Mouse (Mus musculus) cerebellum, adult 11 months (tissue): ENCODE data around the gene Sod1.
"Not testable (repeated sequence)": the region's sequence is repeated elsewhere in the genome, so short reads cannot be mapped to it uniquely, and the experiment has no call there.

Experiments used
- DNase-seq: peaks from one replicate; pipeline ENCODE4 v3.0.0; 2022

Gene Sod1

DNA sequence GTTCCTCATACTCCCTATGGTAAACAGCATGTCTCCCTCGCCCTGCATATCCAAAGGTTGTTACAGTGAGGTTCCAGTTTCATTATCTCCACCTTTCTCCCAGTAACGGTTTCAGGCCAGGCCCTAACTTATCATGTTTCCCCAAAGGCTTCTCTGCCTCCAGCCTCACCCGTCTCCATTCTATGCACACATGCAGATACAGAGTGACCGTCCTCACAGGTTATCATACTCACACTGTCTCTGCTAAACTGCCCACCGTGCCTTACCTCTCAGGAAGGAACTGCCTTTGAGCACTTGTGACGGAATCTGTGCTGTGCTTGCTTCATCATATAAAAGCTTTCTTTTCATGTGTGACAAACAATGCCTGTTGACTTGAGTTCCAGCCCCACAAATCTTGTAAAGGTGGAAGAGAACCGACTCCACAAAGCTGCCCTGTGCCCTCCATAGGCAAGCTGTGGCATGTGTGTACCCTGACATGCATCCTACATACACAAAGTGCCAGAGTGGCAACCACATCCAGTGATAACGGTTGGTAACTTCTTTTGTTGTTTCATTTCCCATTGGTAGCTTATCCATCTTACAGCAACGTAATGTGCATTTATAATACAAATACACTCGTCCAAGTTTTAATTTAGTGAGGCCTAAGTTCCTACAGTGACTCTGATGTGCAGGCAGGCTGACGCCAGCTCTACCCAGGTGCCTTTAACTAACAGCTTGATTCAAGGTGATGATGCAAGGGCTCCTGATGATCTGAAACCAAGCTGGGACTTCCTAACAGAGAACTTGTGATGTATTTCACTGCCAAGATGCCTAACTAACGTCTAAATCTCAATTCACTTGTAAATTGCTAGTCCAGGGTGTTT, 6.8 kb upstream of the Sod1 start:
- DNase-seq, result no peak

DNA sequence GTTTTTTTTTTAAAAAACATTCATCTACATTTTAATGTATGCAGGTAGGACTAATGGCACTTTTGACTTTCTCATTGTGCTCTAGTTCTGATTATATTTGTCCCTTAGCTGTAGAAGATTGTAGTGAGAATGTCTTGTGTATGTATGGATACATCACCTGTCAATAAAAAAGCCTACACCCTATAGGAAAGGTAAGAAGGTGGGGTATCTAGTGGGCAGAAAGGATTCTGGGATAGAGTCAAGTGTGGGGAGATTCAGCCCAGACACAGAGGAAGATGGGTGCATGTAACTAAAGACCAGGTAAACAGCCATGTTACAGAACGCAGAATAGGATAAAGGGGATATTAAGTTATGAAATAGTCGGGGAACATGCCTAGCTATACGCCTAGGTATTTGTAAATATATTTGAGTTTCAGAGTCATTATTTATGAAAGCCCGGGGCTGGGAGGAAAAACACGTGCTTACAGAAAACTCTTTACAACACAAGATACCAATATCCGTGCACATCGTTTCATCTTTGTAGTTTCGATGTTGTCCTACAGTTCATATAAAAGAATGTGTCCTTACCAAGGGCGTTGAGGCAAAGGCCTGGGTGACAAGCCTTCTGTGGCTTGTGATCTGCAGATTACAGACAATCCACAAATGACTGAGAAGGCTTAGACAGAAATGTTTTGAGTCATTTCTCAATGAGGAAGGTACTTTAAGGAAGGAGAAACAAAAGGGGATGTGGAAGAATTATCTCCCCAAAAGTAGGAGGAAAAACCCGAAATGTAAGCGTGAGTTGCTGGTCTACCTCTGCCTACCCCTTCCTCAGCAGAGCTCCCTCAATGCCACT, 5.6 kb upstream of the Sod1 start:
- DNase-seq, result no peak

DNA sequence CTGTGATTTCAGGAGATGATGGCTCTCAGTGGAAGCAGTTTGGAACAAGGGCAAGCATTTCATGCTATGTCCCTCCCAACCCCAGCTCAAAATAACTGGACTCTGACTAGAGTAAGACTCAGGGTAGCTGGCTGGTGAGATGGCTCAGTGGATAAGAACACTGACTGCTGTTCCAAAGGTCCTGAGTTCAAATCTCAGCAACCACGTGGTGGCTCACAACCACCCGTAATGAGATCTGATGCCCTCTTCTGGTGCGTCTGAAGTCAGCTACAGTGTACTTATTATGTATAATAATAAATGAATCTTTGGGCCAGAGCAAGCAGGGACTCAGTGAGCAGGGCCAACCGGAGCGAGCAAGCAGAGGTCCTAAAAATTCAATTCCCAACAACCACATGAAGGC, 4.7 kb upstream of the Sod1 start:
- DNase-seq, result not testable (repeated sequence)

DNA sequence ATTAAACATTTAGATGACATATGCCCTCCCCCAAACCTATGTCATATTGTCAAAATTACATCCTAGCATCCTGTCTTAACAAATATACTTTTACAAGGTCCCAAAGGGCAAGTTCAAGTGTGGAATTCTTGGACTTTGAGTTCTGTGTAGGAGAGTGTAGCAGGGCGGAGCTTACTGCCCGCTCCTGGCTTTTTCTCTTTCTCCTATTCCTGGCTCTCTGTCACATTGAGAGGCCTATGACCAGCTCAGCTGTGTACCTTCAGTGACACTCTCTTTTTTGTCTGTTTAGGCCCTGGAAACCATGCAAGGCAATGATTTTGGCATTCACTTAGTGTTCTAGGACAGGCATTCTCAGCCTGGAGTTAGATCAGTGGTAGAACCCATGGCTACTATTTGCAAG, 4.1 kb upstream of the Sod1 start:
- DNase-seq, result no peak

GRCm38 (mm10) chr16:90217356-90217755, 3.2 kb upstream of the Sod1 start:
- DNase-seq, result no peak

GRCm38 (mm10) chr16:90217926-90218325, 2.6 kb upstream of the Sod1 start:
- no peak for DNase-seq

DNA sequence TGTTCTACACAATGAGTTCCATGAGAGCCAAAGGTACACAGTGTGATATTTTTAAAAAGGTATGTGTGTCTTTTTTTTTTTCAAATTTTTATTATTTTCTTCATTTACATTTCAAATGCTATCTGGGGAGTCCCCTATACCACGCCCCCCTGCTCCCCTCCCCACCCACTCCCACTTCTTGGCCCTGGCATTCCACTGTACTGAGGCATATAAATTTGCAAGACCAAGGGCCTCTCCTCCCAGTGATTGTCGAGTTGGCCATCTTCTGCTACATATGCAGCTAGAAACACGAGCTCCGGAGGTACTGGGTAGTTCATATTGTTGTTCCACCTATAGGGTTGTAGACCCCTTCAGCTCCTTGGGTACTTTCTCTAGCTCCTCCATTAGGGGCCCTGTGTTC, 1.1 kb upstream of the Sod1 start:
- DNase-seq, result not testable (repeated sequence)

GRCm38 (mm10) chr16:90220892-90221431, 408 bp downstream of the Sod1 start:
- DNase-seq, result no peak

DNA sequence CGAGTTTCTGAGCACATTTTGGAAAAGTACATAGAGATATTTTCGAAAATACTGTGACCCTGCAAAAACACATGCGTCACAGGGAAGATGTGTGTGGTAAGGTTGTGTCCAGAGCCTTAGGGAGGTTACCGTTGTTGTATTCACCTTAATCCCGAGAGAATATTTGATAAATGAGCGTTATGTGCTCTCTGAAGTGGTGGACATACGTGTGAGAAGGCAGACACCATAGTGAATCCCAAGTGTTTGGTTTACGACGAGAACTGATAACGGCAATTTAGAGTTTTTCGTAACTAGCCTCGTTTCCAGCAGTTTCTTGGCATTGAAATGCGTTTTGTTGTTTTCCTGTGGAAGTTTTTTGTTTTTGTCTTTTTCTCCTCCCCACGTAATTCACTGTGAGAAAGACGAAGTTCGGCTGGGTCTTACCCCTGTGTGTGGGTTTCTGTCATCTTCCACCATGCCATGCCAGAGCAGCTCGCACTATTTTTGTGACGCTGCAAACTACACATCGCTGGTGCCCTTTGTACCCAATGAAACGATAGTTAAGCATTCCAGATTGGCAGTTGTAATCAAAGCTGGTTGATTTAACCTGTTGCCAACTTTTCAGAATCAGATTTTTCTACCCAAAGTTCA, 1.0 kb downstream of the Sod1 start:
- no peak for DNase-seq

DNA sequence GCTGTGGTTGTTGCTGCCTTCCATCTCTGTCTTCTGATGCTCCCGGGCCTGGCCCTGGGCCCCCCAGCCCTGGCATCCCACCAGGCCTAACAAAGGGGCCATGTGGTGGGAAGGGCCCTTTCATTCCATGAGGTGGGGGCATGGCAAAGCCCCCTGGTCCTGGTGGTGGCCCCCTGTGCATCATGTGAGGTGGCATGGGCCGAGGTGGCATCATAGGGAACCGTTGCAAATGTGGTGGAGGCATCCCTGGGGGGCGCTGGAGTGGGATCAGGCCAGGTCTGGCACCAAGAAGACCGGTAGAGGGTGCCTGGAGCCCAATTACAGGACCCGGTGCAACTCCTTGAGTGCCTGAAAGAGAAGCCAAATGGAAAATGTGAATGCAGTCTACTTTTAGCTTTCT, 9.3 kb downstream of the Sod1 start:
- no peak for DNase-seq

GRCm38 (mm10) chr16:90231302-90231701, 10.7 kb downstream of the Sod1 start:
- DNase-seq, result no peak

DNA sequence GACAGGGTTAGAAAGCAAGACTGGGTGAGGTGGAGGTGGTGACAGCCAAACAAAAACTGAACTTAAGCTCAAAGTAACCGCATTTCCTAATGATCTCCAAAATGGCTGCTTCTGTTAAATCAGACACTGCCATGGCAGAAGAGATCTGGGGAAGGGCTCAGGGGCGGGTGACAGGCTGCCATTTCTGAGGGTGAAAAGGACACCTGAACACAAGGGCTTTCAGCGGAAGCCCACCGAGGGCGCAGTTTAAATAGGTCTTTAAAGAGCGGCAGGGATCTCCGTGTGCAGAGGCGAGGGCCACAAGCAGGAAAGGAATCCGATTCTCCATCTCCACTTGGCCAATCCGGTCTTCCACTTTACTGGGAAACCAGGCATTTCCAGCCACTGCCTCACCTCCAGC, 13.1 kb downstream of the Sod1 start:
- no peak for DNase-seq

GRCm38 (mm10) chr16:90234617-90235016, 14.1 kb downstream of the Sod1 start:
- no peak for DNase-seq

DNA sequence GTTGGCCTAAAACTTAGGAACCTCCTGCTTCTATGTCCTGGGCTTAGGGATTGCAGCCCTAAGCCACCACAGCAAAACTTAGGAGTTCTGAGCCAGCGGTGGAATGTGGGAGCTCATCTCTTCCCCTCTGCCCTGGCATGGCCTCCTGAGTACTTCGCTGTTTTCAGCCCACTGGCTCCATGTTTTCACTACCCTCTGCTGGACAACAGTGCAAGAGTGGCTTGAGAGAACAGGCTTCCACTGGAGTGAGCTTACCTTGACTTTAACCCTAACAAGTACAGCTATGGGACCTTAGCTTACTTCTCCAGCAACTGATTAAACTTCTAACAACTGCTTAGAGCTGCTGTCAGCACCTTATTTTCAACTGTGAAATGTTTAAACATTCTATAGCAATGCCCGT, 14.6 kb downstream of the Sod1 start:
- DNase-seq, result no peak

- no peak for DNase-seq
Observed at GRCm38 (mm10) chr16:90239128-90239746, 18.7 kb downstream of the Sod1 start.

- no peak for DNase-seq
Observed at GRCm38 (mm10) chr16:90241875-90242274, 21.3 kb downstream of the Sod1 start.

DNA sequence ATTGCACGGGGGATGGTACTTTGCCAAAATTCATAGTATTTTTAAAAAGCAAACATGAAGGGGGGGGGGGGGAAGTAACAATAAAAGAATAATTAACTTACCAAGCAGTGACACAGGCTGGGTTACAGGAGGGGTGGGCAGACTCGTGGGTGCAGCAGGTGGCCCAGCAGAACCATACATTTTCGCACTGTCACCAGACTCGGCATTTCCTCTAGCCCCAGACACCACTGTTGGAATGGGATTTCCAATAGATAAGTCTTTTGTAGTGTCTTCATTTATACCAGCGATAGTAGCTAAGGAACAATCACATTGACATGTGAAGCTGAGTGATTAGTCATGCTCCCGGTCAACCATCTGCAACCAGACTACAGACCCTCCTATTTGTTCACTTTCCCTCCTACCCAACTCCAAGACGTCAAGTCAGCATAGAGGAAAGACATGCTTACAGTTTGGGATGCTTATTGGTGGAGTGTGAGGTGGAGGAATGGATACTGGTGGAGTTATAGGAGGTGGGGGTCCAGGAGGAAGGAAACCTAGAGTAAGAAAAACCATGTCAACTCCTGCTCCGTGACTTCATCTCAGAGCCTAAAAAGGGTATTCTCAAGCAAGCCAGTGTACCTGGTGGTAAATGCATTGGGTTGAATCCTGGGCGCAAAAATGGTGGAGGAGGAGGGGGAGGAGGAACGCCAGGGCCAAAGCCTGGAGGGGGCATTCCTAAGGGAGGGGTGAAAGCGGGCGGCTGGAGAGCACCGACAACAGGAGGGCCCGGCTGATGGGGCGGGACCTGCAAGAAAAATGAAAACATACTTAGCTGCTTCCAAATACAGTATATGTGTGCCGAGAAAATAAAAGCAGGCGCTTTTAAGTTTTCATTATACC, 22.1 kb downstream of the Sod1 start:
- no peak for DNase-seq

- DNase-seq, result no peak
Observed at GRCm38 (mm10) chr16:90250099-90250498, 29.5 kb downstream of the Sod1 start.

- DNase-seq, result not testable (repeated sequence)
Observed at GRCm38 (mm10) chr16:90251256-90251655, 30.7 kb downstream of the Sod1 start.

DNA sequence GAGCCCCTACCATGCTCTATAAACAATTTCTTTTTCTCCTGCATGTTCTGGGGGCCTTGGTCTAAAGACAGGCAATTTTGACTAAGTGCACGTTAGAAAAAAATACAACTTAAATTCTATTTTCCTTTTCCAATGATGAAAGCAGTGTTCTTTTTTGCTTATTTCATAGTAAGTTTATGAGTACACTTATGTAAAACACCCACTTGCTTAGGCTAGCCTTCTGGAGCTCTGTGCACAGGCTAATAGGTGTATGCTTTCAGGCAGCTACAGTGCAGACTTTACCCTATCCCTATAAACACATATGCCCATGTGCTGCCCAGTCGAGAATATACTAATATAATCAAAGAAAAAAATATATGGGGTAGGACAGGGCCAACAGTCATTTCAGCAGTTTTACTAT, 32.0 kb downstream of the Sod1 start:
- no peak for DNase-seq

DNA sequence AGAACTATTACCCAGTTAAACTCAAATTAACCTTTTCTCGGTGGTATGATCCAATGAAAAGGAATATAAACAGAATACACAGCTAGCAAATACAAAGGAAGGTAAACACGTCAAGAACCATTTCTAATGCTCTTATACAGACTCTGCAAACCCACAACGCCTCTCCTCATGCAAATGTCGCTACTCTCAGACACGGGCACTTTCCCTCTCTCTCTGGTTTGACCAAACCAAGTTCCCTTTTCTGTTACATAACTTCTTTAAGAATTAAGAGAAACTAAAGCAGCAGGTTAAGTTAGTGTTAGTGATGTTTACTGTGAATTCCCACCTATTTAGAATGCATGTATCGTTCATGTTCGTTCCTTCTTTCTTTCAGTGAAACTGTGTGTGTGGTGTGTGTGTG, 38.4 kb downstream of the Sod1 start:
- DNase-seq, result no peak

DNA sequence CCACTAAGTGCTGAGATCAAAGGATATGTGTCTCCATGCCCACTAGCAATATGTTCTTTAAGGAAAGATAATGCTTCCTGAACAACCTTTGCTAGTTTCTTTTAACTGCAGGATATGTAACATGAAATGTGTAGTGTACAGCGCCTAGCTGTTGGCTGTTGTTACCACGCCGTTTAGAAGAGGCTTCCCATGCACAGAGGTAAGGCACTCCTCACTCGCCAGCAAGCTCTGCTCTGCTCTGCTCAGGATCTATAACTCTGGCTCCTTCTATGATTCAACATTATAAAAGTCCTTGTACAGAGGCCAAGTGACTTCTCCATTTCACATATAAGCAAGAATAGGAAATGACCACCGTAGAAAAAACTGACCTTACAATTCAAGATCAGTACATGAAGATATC, 39.1 kb downstream of the Sod1 start:
- no peak for DNase-seq
